Mouse (Mus musculus) liver, embryonic 16.5 days (tissue): ENCODE results near the gene Klhl4. TPM values are rescaled to one million over a fixed set of nuclear protein-coding genes. Genes with fewer than 3 reads are reported as not detected.

Experiments used
- ATAC-seq: fragments of 200-750 bp; cut with Nextera tagmentation; 2 replicates; pipeline ENCODE4 v1.8.0; 2017; ENCODE audit warnings: low read depth, mild to moderate bottlenecking, moderate number of reproducible peaks, moderate library complexity
- H3K27ac ChIP-seq: fragments of 300-500 bp; sonication (generic); 2 replicates; pipeline ENCODE4 v1.5.1; 2014; ENCODE audit warnings: mild to moderate bottlenecking, low read length
- H3K27me3 ChIP-seq: fragments of 300-500 bp; sonication (generic); 2 replicates; pipeline ENCODE4 v1.6.1; 2014; ENCODE audit warnings: low read depth, low read length, mixed read lengths; ENCODE audit not compliant: control insufficient read depth, insufficient read depth
- H3K36me3 ChIP-seq: fragments of 300-500 bp; sonication (generic); 2 replicates; pipeline ENCODE4 v1.6.1; 2014; ENCODE audit warnings: mild to moderate bottlenecking; ENCODE audit not compliant: control insufficient read depth, insufficient read depth
- H3K4me1 ChIP-seq: fragments of 300-500 bp; sonication (generic); 2 replicates; pipeline ENCODE4 v1.6.1; 2014; ENCODE audit warnings: low read depth, low read length, mixed read lengths; ENCODE audit not compliant: control insufficient read depth
- H3K4me2 ChIP-seq: fragments of 300-500 bp; sonication (generic); 2 replicates; pipeline ENCODE4 v1.6.1; 2014; ENCODE audit warnings: low read depth, low read length, mixed read lengths
- H3K4me3 ChIP-seq: fragments of 300-500 bp; sonication (generic); 2 replicates; pipeline ENCODE4 v1.5.1; 2014; ENCODE audit warnings: low read depth, mild to moderate bottlenecking, low read length
- H3K9ac ChIP-seq: fragments of 300-500 bp; sonication (generic); 2 replicates; pipeline ENCODE4 v1.6.1; 2014; ENCODE audit warnings: low read depth, low read length
- H3K9me3 ChIP-seq: fragments of 300-500 bp; sonication (generic); replicated peaks from 2 replicates; pipeline ENCODE4 v1.6.1; 2016; ENCODE audit warnings: low read length; ENCODE audit not compliant: control insufficient read depth
- WGBS: fragments of 180-500 bp; shearing (Covaris S2); extraction: QIAGEN DNeasy Blood & Tissue Kit; methylation state at CpG from one replicate; pipeline ENCODE4 v1.1.7; 2014; ENCODE audit not compliant: insufficient replicate concordance; 5-methylcytosine and 5-hydroxymethylcytosine counted together
- polyA plus RNA-seq: library from polyadenylated mRNA; unstranded; fragments of >200 nt; fragmentation: Nextera tagmentation; extraction: Ambion mirVana; gene quantifications from 2 replicates; pipeline ENCODE4 v1.2.1, GENCODE M21; 2015

Gene Klhl4
- 1.2 and 1.5 TPM in 2 replicates for polyA plus RNA-seq

GRCm38 (mm10) chrX:114473782-114474731 is at the start of gene Klhl4:
Gene Klhl4 (plus strand): TSS chrX:114474333.
- Histone ChIP-seq H3K9ac (no peak within 1 kb of the TSS), H3K4me2 (no peak within 1 kb of the TSS), H3K27ac (no peak within 1 kb of the TSS), H3K27me3 (no peaks in the 10 kb centered on the region), H3K36me3 (no peaks in the 10 kb centered on the region), H3K4me1 (no peaks in the 10 kb centered on the region), H3K9me3 (no peaks in the 10 kb centered on the region), H3K4me3 (no peak within 1 kb of the TSS)
- ATAC-seq: 0 out of 2 replicates have a peak, but pooled peaks have one; percentile 19
- WGBS: 26% methylated on average over 14 of the region's 14 CpGs

- Histone ChIP-seq H3K9me3 (no peaks in the 10 kb centered on the region), H3K27ac (no peak overlapping the region), H3K4me3 (no peak overlapping the region), H3K9ac (no peak overlapping the region), H3K4me2 (no peak overlapping the region), H3K27me3 (no peaks in the 10 kb centered on the region), H3K36me3 (no peaks in the 10 kb centered on the region), H3K4me1 (no peaks in the 10 kb centered on the region)
- no peak for ATAC-seq
Measured at GRCm38 (mm10) chrX:114484153-114484552, 10.0 kb downstream of the Klhl4 start.

GRCm38 (mm10) chrX:114486691-114487090 is 12.6 kb downstream of the Klhl4 start:
- Histone ChIP-seq H3K9me3 (no peaks in the 10 kb centered on the region), H3K27ac (no peak overlapping the region)
- ATAC-seq: no peak

GRCm38 (mm10) chrX:114558141-114558540 is 84.0 kb downstream of the Klhl4 start:
- Histone ChIP-seq H3K27me3 (no peaks in the 10 kb centered on the region), H3K4me3 (no peak overlapping the region), H3K9ac (no peak overlapping the region), H3K4me1 (no peaks in the 10 kb centered on the region), H3K27ac (no peak overlapping the region), H3K9me3 (no peaks in the 10 kb centered on the region), H3K4me2 (no peak overlapping the region), H3K36me3 (no peaks in the 10 kb centered on the region)
- WGBS: 31% methylated on average over 3 of the region's 3 CpGs
- ATAC-seq: no peak

More at GRCm38 (mm10) chrX:114486691-114487090, 12.6 kb downstream of the Klhl4 start:
- no peak overlapping the region for H3K4me3 ChIP-seq
- H3K9ac ChIP-seq: no peak overlapping the region
- no peaks in the 10 kb centered on the region for H3K27me3 ChIP-seq
- no peaks in the 10 kb centered on the region for H3K4me1 ChIP-seq
- no peak overlapping the region for H3K4me2 ChIP-seq
- H3K36me3 ChIP-seq: no peaks in the 10 kb centered on the region

GRCm38 (mm10) chrX:114582311-114582710 is 108.2 kb downstream of the Klhl4 start:
- Histone ChIP-seq H3K9me3 (no peaks in the 10 kb centered on the region), H3K9ac (no peak overlapping the region), H3K27me3 (no peaks in the 10 kb centered on the region), H3K4me2 (no peak overlapping the region), H3K27ac (no peak overlapping the region), H3K36me3 (no peaks in the 10 kb centered on the region), H3K4me3 (no peak overlapping the region), H3K4me1 (no peaks in the 10 kb centered on the region)
- 59% methylated on average over 1 of the region's 1 CpGs for WGBS
- no peak for ATAC-seq
